Mouse (Mus musculus): ENCODE results near the gene Srsf7.

- TF ChIP-seq CTCF (IDR thresholded peaks at IDR 0.05; ENCODE audit: low read depth, low read length) (no peak), TAL1 (conservative IDR thresholded peaks at IDR 0.05; ENCODE audit: low read depth, low read length) (no peak), POLR2AphosphoS5 (IDR thresholded peaks at IDR 0.05; ENCODE audit: insufficient replicate concordance, low read depth, low read length) (no peak), GATA1 (IDR thresholded peaks at IDR 0.05; ENCODE audit: borderline replicate concordance, low read length) (no peak)
These were observed 41.4 kb downstream of the Srsf7 start for GRCm38 (mm10) chr17:80165741-80166140.

Measured in G1E (cell line).